Mouse (Mus musculus): ENCODE data around the gene S100a14.

The S100a14 gene

GRCm38 (mm10) chr3:90526580-90526979 is at the start of gene S100a14:
Gene S100a14 (plus strand): TSS chr3:90526856.
- DNase-seq (ENCODE audit: low spot score), result no peak

DNA sequence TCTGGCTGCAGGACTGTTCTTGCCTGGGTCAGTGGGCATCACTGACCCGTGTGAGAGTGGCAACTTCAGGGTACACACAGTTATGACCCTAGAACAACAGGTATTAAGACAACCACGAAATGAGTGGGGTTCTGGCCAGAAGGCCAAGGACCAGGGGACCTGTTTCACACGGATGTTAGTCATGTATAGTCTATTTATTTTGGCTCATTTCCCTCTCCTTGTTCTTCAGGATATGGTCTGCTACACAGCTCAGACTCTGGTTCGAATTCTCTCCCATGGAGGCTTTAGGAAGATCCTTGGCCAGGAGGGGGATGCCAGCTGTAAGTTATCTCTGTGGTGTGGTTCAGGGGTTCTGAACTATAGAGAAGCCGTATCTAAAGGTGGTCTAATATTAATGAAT is 39.7 kb upstream of the S100a14 start:
- no peak for DNase-seq (ENCODE audit: low spot score)

- DNase-seq (ENCODE audit: low spot score), result no peak
These were observed 38.1 kb upstream of the S100a14 start for GRCm38 (mm10) chr3:90488576-90488975.

- peak; percentile 97 for DNase-seq (ENCODE audit: low spot score)
These were observed 35.9 kb upstream of the S100a14 start, which contains the start of gene Snapin for GRCm38 (mm10) chr3:90490696-90491256. Gene Snapin (minus strand): TSS chr3:90491033.

DNA sequence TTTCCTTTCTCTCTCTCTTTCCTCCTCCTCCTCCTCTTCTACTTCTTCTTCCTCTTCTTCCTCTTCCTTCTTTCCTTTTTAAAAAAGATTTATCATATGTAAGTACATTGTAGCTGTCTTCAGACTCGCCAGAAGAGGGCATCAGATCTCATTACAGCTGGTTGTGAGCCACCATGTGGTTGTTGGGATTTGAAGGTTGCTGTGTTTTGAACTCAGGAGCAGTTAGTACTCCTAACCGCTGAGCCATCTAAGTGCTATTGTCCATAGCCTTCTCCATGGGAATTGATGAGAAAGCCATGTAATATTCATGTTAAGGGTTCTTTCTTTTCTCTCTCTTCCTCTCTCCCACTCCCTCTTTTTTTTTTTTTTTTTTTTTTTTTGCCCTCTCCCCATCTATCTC is 35.3 kb upstream of the S100a14 start:
- DNase-seq (ENCODE audit: low spot score), result peak; percentile 47

- no peak for DNase-seq (ENCODE audit: low spot score)
These were observed 32.7 kb upstream of the S100a14 start for GRCm38 (mm10) chr3:90493831-90494540.

DNA sequence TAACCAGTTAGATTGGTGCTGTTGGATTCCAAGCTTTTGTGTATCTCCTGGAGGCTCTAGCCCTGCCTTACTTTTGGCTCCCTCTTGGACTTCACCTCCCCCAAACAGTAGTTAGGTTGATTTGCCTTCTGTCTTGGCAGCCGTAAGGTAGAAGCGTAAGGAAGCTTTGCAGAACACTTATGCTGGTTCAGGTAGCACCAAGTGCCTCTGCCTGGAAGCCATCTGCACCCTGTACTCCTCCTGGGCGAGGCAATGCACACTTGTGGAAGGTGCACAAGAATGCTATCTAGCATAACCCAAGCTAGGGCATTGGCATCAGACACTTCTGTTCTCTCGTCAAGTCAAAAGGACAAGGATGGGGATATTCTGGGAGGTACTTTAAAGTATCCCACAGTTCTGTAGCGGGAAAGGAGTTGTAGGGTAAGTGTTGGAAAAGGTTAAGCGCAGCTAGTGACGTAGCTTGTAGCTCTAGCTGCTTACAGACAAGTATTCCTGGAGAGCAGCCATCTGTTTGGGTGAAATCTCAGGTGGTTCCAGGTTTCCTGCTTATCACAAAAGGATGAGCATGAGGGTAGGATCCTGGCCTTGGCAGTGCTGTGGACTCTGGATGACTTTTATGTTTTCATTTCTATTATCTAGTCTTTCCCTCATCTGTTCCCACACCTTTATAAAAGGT is 30.7 kb upstream of the S100a14 start:
- DNase-seq (ENCODE audit: low spot score), result no peak

GRCm38 (mm10) chr3:90497597-90497996 is 29.1 kb upstream of the S100a14 start:
- DNase-seq (ENCODE audit: low spot score), result no peak

GRCm38 (mm10) chr3:90503444-90503843 is 23.2 kb upstream of the S100a14 start:
- no peak for DNase-seq (ENCODE audit: low spot score)

- DNase-seq (ENCODE audit: low spot score), result no peak
These were observed 21.4 kb upstream of the S100a14 start for GRCm38 (mm10) chr3:90505216-90505615.

- DNase-seq (ENCODE audit: low spot score), result no peak
These were observed 20.3 kb upstream of the S100a14 start for GRCm38 (mm10) chr3:90506362-90506761.

DNA sequence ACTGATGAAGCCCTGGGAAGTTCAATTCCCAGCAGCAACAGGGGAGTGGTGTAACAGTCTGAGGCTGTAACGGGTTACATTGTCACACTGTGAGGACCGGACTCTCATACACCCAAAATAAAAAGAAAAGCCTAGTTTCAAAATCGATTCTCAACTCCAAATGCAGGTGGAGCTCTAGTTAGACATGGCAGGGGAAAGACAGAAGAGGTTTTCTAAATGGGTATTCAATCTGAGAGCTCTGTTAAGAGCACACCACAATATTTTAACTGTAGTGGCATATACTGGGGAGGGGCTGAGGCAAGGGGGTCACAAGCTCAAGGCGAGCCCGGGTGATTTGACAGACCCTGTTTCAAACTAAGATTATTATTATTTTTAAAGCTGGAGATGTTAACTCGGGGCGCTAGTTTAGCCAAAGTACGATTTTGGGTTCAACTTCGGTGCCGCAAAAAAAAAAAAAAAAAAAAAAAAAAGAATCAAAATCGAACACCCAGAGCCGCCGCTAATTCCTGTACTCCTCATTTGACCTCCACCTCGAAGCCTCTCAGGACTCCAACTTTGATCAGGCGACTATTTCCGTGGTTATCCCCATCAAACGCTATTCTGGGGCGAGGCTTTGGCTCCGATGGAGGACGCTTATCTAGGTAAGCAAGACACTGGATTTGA is 18.2 kb upstream of the S100a14 start:
- DNase-seq (ENCODE audit: low spot score), result no peak

- peak; percentile 99 for DNase-seq (ENCODE audit: low spot score)
These were observed 17.5 kb upstream of the S100a14 start, which contains the start of gene Chtop for GRCm38 (mm10) chr3:90508950-90509746. Gene Chtop (minus strand): TSS chr3:90509498.

GRCm38 (mm10) chr3:90509747-90510123 is 16.9 kb upstream of the S100a14 start:
- DNase-seq (ENCODE audit: low spot score), result no peak

- no peak for DNase-seq (ENCODE audit: low spot score)
These were observed 14.4 kb upstream of the S100a14 start for GRCm38 (mm10) chr3:90512276-90512675.

DNA sequence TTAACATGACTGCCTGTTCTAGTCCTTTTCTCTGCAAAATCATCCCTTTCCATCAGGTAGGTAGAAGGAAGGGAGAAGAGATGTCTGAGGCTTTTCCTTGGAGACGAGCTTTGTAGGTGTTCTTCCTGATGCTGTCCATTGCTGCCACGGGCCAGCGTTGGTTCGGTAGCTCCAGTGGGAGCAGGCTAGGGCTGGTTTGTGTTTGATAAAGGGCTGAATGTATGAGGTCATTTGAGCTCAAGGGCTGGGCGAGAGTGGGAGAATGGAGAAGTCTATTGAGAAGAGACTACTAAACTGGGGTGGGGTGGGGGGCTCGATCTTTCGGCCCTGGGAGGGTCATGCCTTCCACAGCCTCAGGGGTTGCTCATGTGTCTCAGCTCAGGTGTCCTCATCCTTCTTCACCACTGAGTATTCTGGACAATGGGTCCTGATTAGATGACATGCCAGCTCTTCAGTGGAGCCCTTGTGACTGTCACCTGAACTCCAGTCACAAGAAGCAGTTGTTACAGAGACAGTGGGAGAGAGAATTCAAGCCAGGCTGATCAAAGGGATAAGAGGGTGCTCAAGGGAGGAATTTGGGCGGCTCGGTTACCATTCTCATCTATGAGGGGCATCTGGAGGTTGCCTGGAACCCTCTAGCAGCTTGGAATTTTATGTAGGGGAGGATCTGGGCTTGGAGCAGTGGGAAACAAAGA is 13.6 kb upstream of the S100a14 start:
- no peak for DNase-seq (ENCODE audit: low spot score)

DNA sequence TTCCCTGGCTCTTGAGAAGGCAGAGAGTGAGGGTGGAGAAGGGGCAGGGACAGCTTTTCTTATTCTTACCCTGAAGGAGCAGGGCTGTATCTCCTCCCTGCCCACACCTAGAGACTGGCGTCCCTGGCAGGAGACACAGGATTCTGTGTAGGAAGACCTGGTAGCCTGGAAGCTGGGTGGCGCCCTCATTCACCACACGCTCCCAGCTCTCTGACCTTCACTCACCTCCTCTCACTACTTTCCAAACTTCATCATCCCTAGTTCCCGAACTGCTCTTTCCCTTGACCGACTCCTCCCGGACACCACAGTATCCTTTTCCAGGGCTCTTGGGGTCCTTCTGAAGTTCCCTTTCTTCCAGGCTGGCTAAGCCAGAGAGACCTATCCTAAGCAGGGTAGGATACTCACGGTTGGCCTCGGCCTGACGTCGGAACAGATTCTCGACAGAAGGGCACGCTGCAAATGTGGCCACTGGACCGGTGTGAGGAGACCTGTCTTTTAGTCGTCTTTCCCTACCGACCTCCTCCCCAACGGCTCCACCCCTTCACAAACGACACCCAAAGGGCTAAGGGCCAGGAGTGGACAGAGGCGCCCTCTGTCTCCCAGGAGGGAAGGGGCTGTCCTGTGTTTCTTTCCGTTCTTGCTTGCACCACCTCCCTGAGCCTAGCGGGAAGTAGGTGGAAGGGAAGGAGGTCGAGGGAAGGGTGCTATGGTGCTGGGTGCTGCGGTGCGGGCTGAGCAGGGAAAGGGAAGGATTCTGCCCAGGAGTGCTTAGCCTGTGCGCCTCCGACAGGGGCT is 12.7 kb upstream of the S100a14 start, which contains the start of the genes S100a1 and S100a13:
TSS of gene S100a1 (minus strand) at position 597 of the 795 bp plus-strand sequence.
TSS of gene S100a13 (plus strand) at position 640 of the 795 bp plus-strand sequence.
- DNase-seq (ENCODE audit: low spot score), result peak; percentile 48

GRCm38 (mm10) chr3:90514691-90515090 is 12.0 kb upstream of the S100a14 start:
- peak; percentile 48 for DNase-seq (ENCODE audit: low spot score)

DNA sequence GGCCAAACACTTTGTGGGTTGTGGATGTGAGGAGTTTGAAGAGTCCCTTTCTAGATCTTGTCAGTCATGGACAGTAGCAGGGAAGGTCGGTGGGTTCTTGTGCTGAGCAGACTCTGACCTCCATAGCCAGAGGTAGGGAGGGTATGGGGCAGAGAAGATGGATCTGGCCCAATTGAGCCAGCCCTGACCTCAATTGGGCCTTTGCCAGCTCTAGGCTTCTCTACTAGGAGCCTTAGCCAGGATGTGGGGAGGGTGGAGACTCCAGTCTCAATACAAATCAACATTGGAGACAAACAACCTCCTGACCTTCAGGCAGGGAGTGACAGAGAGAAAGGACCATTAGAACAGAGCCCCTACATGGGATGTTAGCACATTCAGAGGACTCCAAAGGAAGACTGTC is 11.4 kb upstream of the S100a14 start:
- DNase-seq (ENCODE audit: low spot score), result no peak

DNA sequence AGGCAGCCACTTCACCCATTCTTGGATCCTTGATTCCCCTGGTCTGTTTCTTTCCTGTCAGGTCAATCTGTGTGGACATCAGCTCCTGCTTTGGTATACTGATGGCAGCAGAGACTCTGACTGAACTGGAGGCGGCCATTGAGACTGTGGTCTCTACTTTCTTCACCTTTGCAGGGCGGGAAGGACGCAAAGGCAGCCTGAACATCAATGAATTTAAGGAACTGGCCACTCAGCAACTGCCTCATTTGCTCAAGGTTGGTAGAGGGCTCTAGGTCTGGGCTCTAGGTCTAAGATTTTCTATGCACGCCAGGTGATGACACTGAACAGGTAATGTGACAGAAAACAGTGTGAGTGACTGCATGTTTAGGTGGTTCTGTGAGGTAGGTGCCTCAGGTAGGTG is 10.9 kb upstream of the S100a14 start:
- no peak for DNase-seq (ENCODE audit: low spot score)

All from layer of hippocampus, adult 11-12 months (tissue).